Mouse (Mus musculus): ENCODE results near the gene Ikzf3.

- TF ChIP-seq POLR2A (IDR thresholded peaks at IDR 0.05; ENCODE audit: insufficient read length, low read depth) (no peak), TCF12 (IDR thresholded peaks at IDR 0.05; ENCODE audit: insufficient read depth, poor library complexity, severe bottlenecking) (no peak), MYOG (IDR thresholded peaks at IDR 0.05; ENCODE audit: control insufficient read depth in 1 of 3, insufficient read depth in 1 of 3, insufficient read length in 2 of 3, low read depth in 2 of 3) (no peak), POLR2AphosphoS2 (IDR thresholded peaks at IDR 0.05; ENCODE audit: insufficient read length, low read depth) (no peak), TCF3 (IDR thresholded peaks at IDR 0.05; ENCODE audit: insufficient read length, low read depth) (no peak), MAX (IDR thresholded peaks at IDR 0.05; ENCODE audit: low read depth) (no peak), USF1 (IDR thresholded peaks at IDR 0.05; ENCODE audit: low read depth) (no peak), CEBPB (IDR thresholded peaks at IDR 0.05; ENCODE audit: insufficient read depth, poor library complexity, severe bottlenecking) (no peak), E2F4 (IDR thresholded peaks at IDR 0.05; ENCODE audit: insufficient read depth) (no peak), SRF (IDR thresholded peaks at IDR 0.05; ENCODE audit: control insufficient read depth, insufficient read length, low read depth) (no peak), REST (IDR thresholded peaks at IDR 0.05; ENCODE audit: insufficient read depth, insufficient read length) (no peak), MYOD1 (IDR thresholded peaks at IDR 0.05; ENCODE audit: control insufficient read depth in 1 of 3, insufficient read length in 2 of 3, low read depth in 2 of 3) (no peak)
Observed at GRCm38 (mm10) chr11:98584146-98584545, 38.3 kb upstream of the Ikzf3 start.
